Mouse (Mus musculus) lung, adult 2 months (tissue): ENCODE data around the gene Scrn3.

Experiments used
- CTCF ChIP-seq: fragments of 200-500 bp; IDR thresholded peaks from 2 replicates; pipeline ENCODE4 v1.5.1; 2011; ENCODE audit warnings: mild to moderate bottlenecking, low read length, control low read depth; ENCODE audit not compliant: insufficient read depth
- POLR2A ChIP-seq: fragments of 200-500 bp; IDR thresholded peaks from 2 replicates; pipeline ENCODE4 v1.6.1; 2011; ENCODE audit warnings: low read depth, mild to moderate bottlenecking, control low read depth, low read length, borderline replicate concordance; ENCODE audit errors: extremely low read depth

- TF ChIP-seq CTCF (no peak), POLR2A (no peak)
These were observed 5.0 kb downstream of the Scrn3 start for GRCm38 (mm10) chr2:73317426-73317825.
